Mouse (Mus musculus) kidney, postnatal 25 days (tissue): ENCODE measurements around the gene Tgfbr2.
"Not testable (repeated sequence)": the region's sequence is repeated elsewhere in the genome, so short reads cannot be mapped to it uniquely, and the experiment has no call there.

ENCODE experiments used
- DNase-seq, 2 experiments: peaks; one replicate each; pipeline ENCODE4 v3.0.0; 2021; ENCODE audit warnings: mixed read lengths in 2 of 2

Tgfbr2 gene

GRCm38 (mm10) chr9:116111149-116111970 lies 63.8 kb downstream of the Tgfbr2 start:
- no peak for DNase-seq

GRCm38 (mm10) chr9:116108729-116109128 lies 66.4 kb downstream of the Tgfbr2 start:
- peak in 1 of 2 experiments; percentile 22 for DNase-seq

GRCm38 (mm10) chr9:116104770-116105169 lies 70.4 kb downstream of the Tgfbr2 start:
- DNase-seq, result no peak

GRCm38 (mm10) chr9:116101842-116102241 lies 73.3 kb downstream of the Tgfbr2 start:
- peak in 1 of 2 experiments; percentile 50 for DNase-seq

GRCm38 (mm10) chr9:116100015-116100414 lies 75.1 kb downstream of the Tgfbr2 start:
- DNase-seq, result peak; percentile 36 to 63

GRCm38 (mm10) chr9:116099596-116099993 lies 75.6 kb downstream of the Tgfbr2 start:
- no peak for DNase-seq

- peak; percentile 72 to 75 for DNase-seq
Observed at GRCm38 (mm10) chr9:116098724-116099595, 76.2 kb downstream of the Tgfbr2 start.

- peak; percentile 89 to 92 for DNase-seq
Observed at GRCm38 (mm10) chr9:116091921-116092320, 83.2 kb downstream of the Tgfbr2 start.

- no peak for DNase-seq
Observed at GRCm38 (mm10) chr9:116091101-116091841, 83.9 kb downstream of the Tgfbr2 start.

GRCm38 (mm10) chr9:116090296-116090695 lies 84.9 kb downstream of the Tgfbr2 start:
- DNase-seq, result peak; percentile 27 to 78

GRCm38 (mm10) chr9:116088912-116089311 lies 86.2 kb downstream of the Tgfbr2 start:
- DNase-seq, result peak; percentile 32 to 42

- DNase-seq, result peak; percentile 77 to 86
Observed at GRCm38 (mm10) chr9:116087880-116088279, 87.3 kb downstream of the Tgfbr2 start.

- no peak for DNase-seq
Observed at GRCm38 (mm10) chr9:116087263-116087662, 87.9 kb downstream of the Tgfbr2 start.

- no peak for DNase-seq
Observed at GRCm38 (mm10) chr9:116085999-116086398, 89.2 kb downstream of the Tgfbr2 start.

GRCm38 (mm10) chr9:116084324-116084931 lies 90.7 kb downstream of the Tgfbr2 start:
- DNase-seq, result no peak

- DNase-seq, result no peak
Observed at GRCm38 (mm10) chr9:116083726-116084323, 91.3 kb downstream of the Tgfbr2 start.

GRCm38 (mm10) chr9:116083300-116083699 lies 91.9 kb downstream of the Tgfbr2 start:
- no peak for DNase-seq

GRCm38 (mm10) chr9:116081781-116082180 lies 93.4 kb downstream of the Tgfbr2 start:
- peak in 1 of 2 experiments; percentile 2 for DNase-seq

GRCm38 (mm10) chr9:116077419-116077818 lies 97.7 kb downstream of the Tgfbr2 start:
- no peak for DNase-seq

- no peak for DNase-seq
Observed at GRCm38 (mm10) chr9:116076946-116077345, 98.2 kb downstream of the Tgfbr2 start.

- DNase-seq, result no peak
Observed at GRCm38 (mm10) chr9:116076163-116076562, 99.0 kb downstream of the Tgfbr2 start.

GRCm38 (mm10) chr9:116071561-116071960 lies 103.6 kb downstream of the Tgfbr2 start:
- not testable (repeated sequence) for DNase-seq
